Mouse (Mus musculus): ENCODE data around the gene Kalrn.
A peak's percentile ranks its signal among the peaks of the same experiment; 100 is the strongest.

DNA sequence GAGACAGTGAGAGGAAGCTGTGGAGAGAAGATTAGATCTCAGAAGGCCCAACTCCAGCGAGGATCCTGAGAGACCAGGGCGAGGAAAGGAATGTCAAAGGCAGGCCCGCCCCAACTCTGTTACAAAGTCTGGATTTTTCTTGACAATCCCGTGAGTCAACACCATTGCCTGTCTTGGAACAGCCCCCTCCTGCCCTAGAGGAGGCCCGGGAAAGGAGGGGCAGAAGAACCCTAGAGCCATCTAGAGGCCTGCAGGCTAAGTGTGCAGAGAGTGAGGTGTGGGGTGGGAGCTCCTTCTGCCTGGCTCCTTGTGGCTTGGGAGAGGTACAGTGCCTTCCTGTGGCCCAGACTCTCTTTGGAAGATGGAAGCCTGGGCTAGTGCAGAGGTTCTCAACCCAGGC is 460.8 kb downstream of the Kalrn start:
- no peak for TF ChIP-seq POLR2A (IDR thresholded peaks at IDR 0.05; ENCODE audit: low read depth, low read length)
- peak; percentile 50; the same call in 1 of the 2 replicates for TF ChIP-seq CTCF (IDR thresholded peaks at IDR 0.05; ENCODE audit: extremely low read depth, insufficient read length, insufficient replicate concordance, low read depth, low read length)
